Mouse (Mus musculus): ENCODE measurements around the gene Sgsm2. TPM values are rescaled to one million over a fixed set of nuclear protein-coding genes. Genes with fewer than 3 reads are reported as not detected.
A peak's percentile ranks its signal among the peaks of the same experiment; 100 is the strongest.

The Sgsm2 gene
- polyA plus RNA-seq, 1 experiment, result 29.0 TPM

DNA sequence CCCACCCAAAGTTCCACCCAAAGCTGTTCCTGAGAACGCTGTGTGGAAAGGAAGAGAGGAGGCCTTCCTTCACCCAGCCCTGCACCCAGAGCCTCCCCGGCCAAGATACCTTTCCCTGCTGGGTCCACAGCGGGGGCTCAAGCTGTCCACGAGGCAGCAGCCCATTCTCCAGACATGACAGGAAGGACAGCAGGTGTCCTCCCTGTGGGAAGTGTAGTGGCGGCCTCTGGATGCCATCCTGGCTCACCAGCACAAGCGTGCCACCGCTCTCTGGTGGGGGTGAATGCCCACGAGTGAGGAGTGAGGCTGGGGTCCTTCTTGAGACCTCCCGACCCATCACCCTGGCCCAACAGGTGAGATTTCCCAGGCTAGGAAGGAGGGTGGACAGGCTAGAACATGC is 31.6 kb downstream of the Sgsm2 start:
- no peak for DNase-seq
- Histone ChIP-seq H3K27me3 (ENCODE audit: control insufficient read depth, insufficient read depth, low read length) (no peaks in the 10 kb centered on the region), H3K27ac (ENCODE audit: insufficient read depth, low read length) (no peak overlapping the region), H3K4me1 (ENCODE audit: control insufficient read depth, insufficient read depth, low read length) (peaks cover 27% of the 10 kb centered on the region), H3K4me3 (replicated peaks; ENCODE audit: insufficient read depth, low read depth, low read length) (no peak overlapping the region)
- WGBS, result 33% methylated on average over 9 of the region's 9 CpGs
- TF ChIP-seq CTCF (IDR thresholded peaks at IDR 0.05; ENCODE audit: borderline replicate concordance, insufficient read depth, low read depth, low read length) (no peak), POLR2A (IDR thresholded peaks at IDR 0.05; ENCODE audit: borderline replicate concordance, insufficient read depth, low read length) (no peak)

DNA sequence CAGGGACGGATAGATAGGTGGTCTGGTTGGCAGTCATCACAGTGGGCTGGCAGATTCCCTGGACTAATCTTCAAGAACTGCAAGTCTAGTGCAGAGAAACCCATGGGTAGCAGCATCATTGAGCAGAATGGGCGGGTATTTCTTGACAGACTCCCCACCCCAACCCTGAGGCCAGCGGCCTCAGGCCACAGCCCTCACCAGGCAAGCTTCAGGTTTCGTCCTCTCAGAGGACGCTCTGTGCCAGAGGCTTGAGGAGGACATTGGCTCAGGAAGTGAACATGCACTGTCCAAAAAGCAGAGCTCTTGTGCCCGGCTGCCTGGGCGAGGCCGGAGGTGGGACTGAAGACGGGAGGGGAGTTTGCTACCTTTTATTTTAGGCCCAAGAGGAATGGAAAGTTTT is 32.4 kb downstream of the Sgsm2 start:
- H3K4me3 ChIP-seq (replicated peaks; ENCODE audit: insufficient read depth, low read depth, low read length), result no peak overlapping the region
- WGBS, result 84% methylated on average over 9 of the region's 9 CpGs
- DNase-seq, result no peak
- TF ChIP-seq POLR2A (IDR thresholded peaks at IDR 0.05; ENCODE audit: borderline replicate concordance, insufficient read depth, low read length), result no peak
- TF ChIP-seq CTCF (IDR thresholded peaks at IDR 0.05; ENCODE audit: borderline replicate concordance, insufficient read depth, low read depth, low read length), result no peak
- peaks cover 27% of the 10 kb centered on the region for H3K4me1 ChIP-seq (ENCODE audit: control insufficient read depth, insufficient read depth, low read length)
- no peak overlapping the region for H3K27ac ChIP-seq (ENCODE audit: insufficient read depth, low read length)
- no peaks in the 10 kb centered on the region for H3K27me3 ChIP-seq (ENCODE audit: control insufficient read depth, insufficient read depth, low read length)

- H3K27me3 ChIP-seq (ENCODE audit: control insufficient read depth, insufficient read depth, low read length), result no peaks in the 10 kb centered on the region
- 44% methylated on average over 11 of the region's 11 CpGs for WGBS
- no peak overlapping the region for H3K27ac ChIP-seq (ENCODE audit: insufficient read depth, low read length)
- no peak overlapping the region for H3K4me3 ChIP-seq (replicated peaks; ENCODE audit: insufficient read depth, low read depth, low read length)
- H3K4me1 ChIP-seq (ENCODE audit: control insufficient read depth, insufficient read depth, low read length), result peaks cover 27% of the 10 kb centered on the region
- DNase-seq, result peak in 1 of 2 experiments; percentile 48
- peak; percentile 62 for TF ChIP-seq CTCF (IDR thresholded peaks at IDR 0.05; ENCODE audit: borderline replicate concordance, insufficient read depth, low read depth, low read length)
- TF ChIP-seq POLR2A (IDR thresholded peaks at IDR 0.05; ENCODE audit: borderline replicate concordance, insufficient read depth, low read length), result no peak
These were observed 33.4 kb downstream of the Sgsm2 start for GRCm38 (mm10) chr11:74863471-74863870.

DNA sequence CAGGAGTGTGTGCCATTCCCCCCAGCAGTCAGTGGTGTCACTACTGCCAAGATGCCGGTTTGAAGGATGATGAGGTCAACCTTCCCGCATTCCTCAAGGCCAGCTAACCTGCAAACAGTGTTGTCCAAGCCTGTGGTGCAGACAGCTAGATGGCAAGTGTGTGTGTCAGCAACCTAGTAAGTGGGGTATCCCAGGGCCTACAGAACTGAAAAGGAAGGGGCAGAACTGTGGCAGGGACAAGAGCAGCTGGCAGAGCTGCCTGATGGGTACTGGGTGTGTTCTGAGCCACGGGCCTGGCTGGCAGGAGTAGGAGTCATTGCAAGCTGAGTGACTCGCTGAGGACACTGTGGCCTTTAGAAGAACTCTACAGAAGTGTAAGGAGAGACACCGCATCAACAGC is 34.7 kb downstream of the Sgsm2 start:
- no peak for DNase-seq
- no peak for TF ChIP-seq POLR2A (IDR thresholded peaks at IDR 0.05; ENCODE audit: borderline replicate concordance, insufficient read depth, low read length)
- TF ChIP-seq CTCF (IDR thresholded peaks at IDR 0.05; ENCODE audit: borderline replicate concordance, insufficient read depth, low read depth, low read length), result no peak
- Histone ChIP-seq H3K4me1 (ENCODE audit: control insufficient read depth, insufficient read depth, low read length) (peaks cover 17% of the 10 kb centered on the region), H3K27ac (ENCODE audit: insufficient read depth, low read length) (no peak overlapping the region), H3K27me3 (ENCODE audit: control insufficient read depth, insufficient read depth, low read length) (no peaks in the 10 kb centered on the region), H3K4me3 (replicated peaks; ENCODE audit: insufficient read depth, low read depth, low read length) (no peak overlapping the region)
- WGBS, result 78% methylated on average over 5 of the region's 5 CpGs

GRCm38 (mm10) chr11:74857756-74858155 is 39.1 kb downstream of the Sgsm2 start:
- 86% methylated on average over 9 of the region's 9 CpGs for WGBS
- no peak overlapping the region for H3K4me3 ChIP-seq (replicated peaks; ENCODE audit: insufficient read depth, low read depth, low read length)

DNA sequence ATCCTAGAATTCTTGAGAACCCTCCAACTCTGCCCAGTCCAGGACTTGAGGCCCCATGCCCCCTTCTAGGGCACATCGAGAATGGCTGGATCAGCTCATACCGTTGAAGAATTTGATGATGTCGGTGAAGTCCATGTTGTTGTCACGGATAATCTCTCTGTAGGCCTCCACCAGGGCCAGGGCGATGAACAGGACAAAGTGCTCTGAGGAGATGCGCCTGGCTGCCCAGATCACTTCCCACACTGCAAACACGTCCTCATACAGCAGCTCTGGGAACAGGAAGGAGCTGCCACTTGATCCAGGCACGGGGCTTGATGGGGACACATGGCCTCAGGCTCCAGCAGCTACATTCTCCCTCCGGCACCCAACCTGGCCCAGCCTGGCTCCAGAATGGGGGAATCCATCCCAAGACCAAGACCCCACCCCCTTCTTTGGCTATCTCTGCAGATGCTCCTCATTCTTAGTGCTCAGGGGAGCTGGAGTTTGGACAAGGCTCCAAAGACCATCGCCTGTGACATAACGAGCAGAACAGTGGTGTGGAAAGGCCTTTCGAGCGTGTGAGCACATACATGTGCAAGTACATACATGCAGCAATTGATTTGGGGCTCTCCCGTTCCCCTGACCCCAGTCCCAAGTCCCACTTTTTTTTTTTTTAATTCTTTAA is 45.7 kb downstream of the Sgsm2 start:
- Histone ChIP-seq H3K4me1 (ENCODE audit: control insufficient read depth, insufficient read depth, low read length) (0 out of 2 replicates have a peak, but pooled peaks cover 10% of the 10 kb centered on the region), H3K4me3 (replicated peaks; ENCODE audit: insufficient read depth, low read depth, low read length) (no peak overlapping the region), H3K27ac (ENCODE audit: insufficient read depth, low read length) (no peak overlapping the region), H3K27me3 (ENCODE audit: control insufficient read depth, insufficient read depth, low read length) (no peaks in the 10 kb centered on the region)
- WGBS, result 77% methylated on average over 14 of the region's 14 CpGs
- TF ChIP-seq POLR2A (IDR thresholded peaks at IDR 0.05; ENCODE audit: borderline replicate concordance, insufficient read depth, low read length) (no peak), CTCF (IDR thresholded peaks at IDR 0.05; ENCODE audit: borderline replicate concordance, insufficient read depth, low read depth, low read length) (no peak)
- no peak for DNase-seq

More at GRCm38 (mm10) chr11:74857756-74858155, 39.1 kb downstream of the Sgsm2 start:
- Histone ChIP-seq H3K27me3 (ENCODE audit: control insufficient read depth, insufficient read depth, low read length) (no peaks in the 10 kb centered on the region), H3K4me1 (ENCODE audit: control insufficient read depth, insufficient read depth, low read length) (0 out of 2 replicates have a peak, but pooled peaks cover 5% of the 10 kb centered on the region), H3K27ac (ENCODE audit: insufficient read depth, low read length) (no peak overlapping the region)
- TF ChIP-seq POLR2A (IDR thresholded peaks at IDR 0.05; ENCODE audit: borderline replicate concordance, insufficient read depth, low read length) (no peak), CTCF (IDR thresholded peaks at IDR 0.05; ENCODE audit: borderline replicate concordance, insufficient read depth, low read depth, low read length) (no peak)
- no peak for DNase-seq

GRCm38 (mm10) chr11:74847919-74848521 is 48.8 kb downstream of the Sgsm2 start:
- Histone ChIP-seq H3K27ac (ENCODE audit: insufficient read depth, low read length) (no peak overlapping the region), H3K4me3 (replicated peaks; ENCODE audit: insufficient read depth, low read depth, low read length) (no peak overlapping the region), H3K4me1 (ENCODE audit: control insufficient read depth, insufficient read depth, low read length) (peaks cover 20% of the 10 kb centered on the region), H3K27me3 (ENCODE audit: control insufficient read depth, insufficient read depth, low read length) (no peaks in the 10 kb centered on the region)
- peak; percentile 78 to 87 for DNase-seq
- no peak for TF ChIP-seq POLR2A (IDR thresholded peaks at IDR 0.05; ENCODE audit: borderline replicate concordance, insufficient read depth, low read length)
- peak; percentile 88 for TF ChIP-seq CTCF (IDR thresholded peaks at IDR 0.05; ENCODE audit: borderline replicate concordance, insufficient read depth, low read depth, low read length)
- WGBS, result 10% methylated on average over 13 of the region's 13 CpGs

GRCm38 (mm10) chr11:74845784-74846183 is 51.1 kb downstream of the Sgsm2 start:
- TF ChIP-seq CTCF (IDR thresholded peaks at IDR 0.05; ENCODE audit: borderline replicate concordance, insufficient read depth, low read depth, low read length), result peak; percentile 28; the same call in 1 of the 2 replicates
- no peak for TF ChIP-seq POLR2A (IDR thresholded peaks at IDR 0.05; ENCODE audit: borderline replicate concordance, insufficient read depth, low read length)
- Histone ChIP-seq H3K4me1 (ENCODE audit: control insufficient read depth, insufficient read depth, low read length) (peaks cover 40% of the 10 kb centered on the region), H3K4me3 (replicated peaks; ENCODE audit: insufficient read depth, low read depth, low read length) (no peak overlapping the region), H3K27me3 (ENCODE audit: control insufficient read depth, insufficient read depth, low read length) (no peaks in the 10 kb centered on the region), H3K27ac (ENCODE audit: insufficient read depth, low read length) (no peak overlapping the region)
- 72% methylated on average over 3 of the region's 3 CpGs for WGBS
- no peak for DNase-seq
